Mouse (Mus musculus): ENCODE data around the gene Spdye4c.

DNA sequence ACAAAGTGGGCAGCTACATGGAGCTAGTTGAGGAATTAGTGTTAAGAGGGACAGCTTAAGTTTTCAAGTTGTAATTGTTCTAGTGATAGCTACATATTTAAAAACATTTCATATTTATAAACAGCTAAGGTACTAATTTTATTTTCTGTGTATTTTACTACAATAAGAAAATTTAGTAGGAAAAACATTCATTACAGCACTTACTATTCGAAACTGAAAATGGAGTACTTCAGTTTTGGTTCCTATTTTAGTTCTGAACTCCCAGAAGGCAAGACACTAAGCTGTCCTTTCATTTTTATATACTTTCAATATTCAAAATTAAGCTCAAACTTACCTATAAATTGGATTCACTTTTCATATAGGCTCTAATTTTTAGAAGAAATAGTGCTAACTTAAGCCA, 29.6 kb downstream of the Spdye4c start:
- TF ChIP-seq CTCF (IDR thresholded peaks at IDR 0.05; ENCODE audit: borderline replicate concordance, insufficient read depth, low read length) = no peak
- no peak for TF ChIP-seq POLR2A (IDR thresholded peaks at IDR 0.05; ENCODE audit: low read depth, low read length)

Data from embryonic fibroblast, embryonic 13.5 days (primary cell).